Mouse (Mus musculus) macrophage (primary cell): Measurements from ENCODE around the gene Nalcn. TPM values are rescaled to one million over a fixed set of nuclear protein-coding genes. Genes with fewer than 3 reads are reported as not detected.

ENCODE experiments used
- H3K27ac ChIP-seq: fragments of 350-480 bp; formaldehyde crosslinking; 2 replicates; pipeline ENCODE4 v1.9.0; 2021
- H3K36me3 ChIP-seq: fragments of 350-480 bp; formaldehyde crosslinking; 2 replicates; pipeline ENCODE4 v1.9.0; 2021; ENCODE audit errors: inconsistent target
- H3K4me3 ChIP-seq: fragments of 350-480 bp; formaldehyde crosslinking; 2 replicates; pipeline ENCODE4 v1.9.0; 2021; ENCODE audit errors: inconsistent target
- H3K79me2 ChIP-seq: fragments of 350-480 bp; formaldehyde crosslinking; 2 replicates; pipeline ENCODE4 v1.9.0; 2021; ENCODE audit errors: inconsistent target
- WGBS: methylation state at CpG from one replicate; pipeline ENCODE4 v1.1.7; 2026; ENCODE audit warnings: inconsistent platforms; ENCODE audit not compliant: missing documents; 5-methylcytosine and 5-hydroxymethylcytosine counted together
- polyA plus RNA-seq: library from polyadenylated mRNA; stranded (reverse); fragments of 250-400 nt; gene quantifications from 3 replicates; pipeline ENCODE4 v1.2.4, GENCODE M21; 2018; ENCODE audit warnings: inconsistent platforms

The Nalcn gene
- polyA plus RNA-seq, 1 experiment from 2014 or later = not detected

- H3K4me3 ChIP-seq = no peak overlapping the region
- no peaks in the 10 kb centered on the region for H3K79me2 ChIP-seq
- WGBS = 82% methylated on average over 4 of the region's 4 CpGs
- H3K36me3 ChIP-seq = no peaks in the 10 kb centered on the region
- H3K27ac ChIP-seq = no peak overlapping the region
Measured at GRCm38 (mm10) chr14:123554936-123555335, 72.0 kb downstream of the Nalcn start.

GRCm38 (mm10) chr14:123542362-123542761, 84.6 kb downstream of the Nalcn start:
- H3K27ac ChIP-seq = no peak overlapping the region
- H3K36me3 ChIP-seq = no peaks in the 10 kb centered on the region
- H3K4me3 ChIP-seq = no peak overlapping the region
- no peaks in the 10 kb centered on the region for H3K79me2 ChIP-seq

- Histone ChIP-seq H3K27ac (no peak overlapping the region), H3K36me3 (no peaks in the 10 kb centered on the region), H3K79me2 (no peaks in the 10 kb centered on the region), H3K4me3 (no peak overlapping the region)
- WGBS = 85% methylated on average over 2 of the region's 2 CpGs
Measured at GRCm38 (mm10) chr14:123535636-123536035, 91.3 kb downstream of the Nalcn start.

GRCm38 (mm10) chr14:123533000-123533399, 93.9 kb downstream of the Nalcn start:
- no peak overlapping the region for H3K4me3 ChIP-seq
- no peaks in the 10 kb centered on the region for H3K36me3 ChIP-seq
- no peak overlapping the region for H3K27ac ChIP-seq
- WGBS = 85% methylated on average over 1 of the region's 1 CpGs
- H3K79me2 ChIP-seq = no peaks in the 10 kb centered on the region

- H3K36me3 ChIP-seq = no peaks in the 10 kb centered on the region
- no peak overlapping the region for H3K4me3 ChIP-seq
- H3K79me2 ChIP-seq = no peaks in the 10 kb centered on the region
- WGBS = 21% methylated on average over 1 of the region's 1 CpGs
- H3K27ac ChIP-seq = no peak overlapping the region
Measured at GRCm38 (mm10) chr14:123531271-123531670, 95.7 kb downstream of the Nalcn start.

GRCm38 (mm10) chr14:123529143-123529542, 97.8 kb downstream of the Nalcn start:
- Histone ChIP-seq H3K79me2 (no peaks in the 10 kb centered on the region), H3K36me3 (no peaks in the 10 kb centered on the region), H3K4me3 (no peak overlapping the region), H3K27ac (no peak overlapping the region)

GRCm38 (mm10) chr14:123513376-123514141, 113.4 kb downstream of the Nalcn start:
- WGBS = 36% methylated on average over 8 of the region's 8 CpGs
- no peak overlapping the region for H3K27ac ChIP-seq

GRCm38 (mm10) chr14:123512923-123513322, 114.0 kb downstream of the Nalcn start:
- H3K36me3 ChIP-seq = no peaks in the 10 kb centered on the region
- WGBS = no CpG with 5 or more reads among the region's 2 CpGs
- H3K79me2 ChIP-seq = no peaks in the 10 kb centered on the region
- no peak overlapping the region for H3K27ac ChIP-seq
- no peak overlapping the region for H3K4me3 ChIP-seq

More at GRCm38 (mm10) chr14:123513376-123514141, 113.4 kb downstream of the Nalcn start:
- Histone ChIP-seq H3K4me3 (no peak overlapping the region), H3K36me3 (no peaks in the 10 kb centered on the region), H3K79me2 (no peaks in the 10 kb centered on the region)

- no peaks in the 10 kb centered on the region for H3K79me2 ChIP-seq
- no peak overlapping the region for H3K27ac ChIP-seq
- H3K4me3 ChIP-seq = no peak overlapping the region
- no peaks in the 10 kb centered on the region for H3K36me3 ChIP-seq
Measured at GRCm38 (mm10) chr14:123495544-123495943, 131.4 kb downstream of the Nalcn start.

GRCm38 (mm10) chr14:123488575-123489207, 138.3 kb downstream of the Nalcn start:
- 82% methylated on average over 1 of the region's 1 CpGs for WGBS
- H3K4me3 ChIP-seq = no peak overlapping the region
- H3K36me3 ChIP-seq = no peaks in the 10 kb centered on the region
- no peaks in the 10 kb centered on the region for H3K79me2 ChIP-seq
- no peak overlapping the region for H3K27ac ChIP-seq

GRCm38 (mm10) chr14:123462026-123462425, 164.9 kb downstream of the Nalcn start:
- WGBS = 92% methylated on average over 1 of the region's 1 CpGs
- no peak overlapping the region for H3K4me3 ChIP-seq
- no peaks in the 10 kb centered on the region for H3K79me2 ChIP-seq
- no peaks in the 10 kb centered on the region for H3K36me3 ChIP-seq
- H3K27ac ChIP-seq = no peak overlapping the region

GRCm38 (mm10) chr14:123446031-123446430, 180.9 kb downstream of the Nalcn start:
- WGBS = 80% methylated on average over 1 of the region's 1 CpGs
- Histone ChIP-seq H3K36me3 (no peaks in the 10 kb centered on the region), H3K79me2 (no peaks in the 10 kb centered on the region), H3K4me3 (no peak overlapping the region), H3K27ac (no peak overlapping the region)

GRCm38 (mm10) chr14:123435542-123435941, 191.4 kb downstream of the Nalcn start:
- Histone ChIP-seq H3K36me3 (no peaks in the 10 kb centered on the region), H3K27ac (no peak overlapping the region), H3K79me2 (no peaks in the 10 kb centered on the region), H3K4me3 (no peak overlapping the region)
- WGBS = 88% methylated on average over 3 of the region's 3 CpGs

GRCm38 (mm10) chr14:123376167-123376855, 250.6 kb downstream of the Nalcn start:
- Histone ChIP-seq H3K79me2 (no peaks in the 10 kb centered on the region), H3K27ac (no peak overlapping the region), H3K4me3 (no peak overlapping the region), H3K36me3 (no peaks in the 10 kb centered on the region)
- WGBS = 91% methylated on average over 4 of the region's 7 CpGs

GRCm38 (mm10) chr14:123371522-123371921, 255.4 kb downstream of the Nalcn start:
- no peaks in the 10 kb centered on the region for H3K79me2 ChIP-seq
- 17% methylated on average over 9 of the region's 9 CpGs for WGBS
- H3K36me3 ChIP-seq = no peaks in the 10 kb centered on the region
- no peak overlapping the region for H3K27ac ChIP-seq
- H3K4me3 ChIP-seq = no peak overlapping the region
